Mouse (Mus musculus): ENCODE results near the gene Med31. TPM values are rescaled to one million over a fixed set of nuclear protein-coding genes. Genes with fewer than 3 reads are reported as not detected.

Gene Med31
- total and polyA plus RNA-seq, 2 experiments from 2014 or later: 24.1 to 43.9 TPM

DNA sequence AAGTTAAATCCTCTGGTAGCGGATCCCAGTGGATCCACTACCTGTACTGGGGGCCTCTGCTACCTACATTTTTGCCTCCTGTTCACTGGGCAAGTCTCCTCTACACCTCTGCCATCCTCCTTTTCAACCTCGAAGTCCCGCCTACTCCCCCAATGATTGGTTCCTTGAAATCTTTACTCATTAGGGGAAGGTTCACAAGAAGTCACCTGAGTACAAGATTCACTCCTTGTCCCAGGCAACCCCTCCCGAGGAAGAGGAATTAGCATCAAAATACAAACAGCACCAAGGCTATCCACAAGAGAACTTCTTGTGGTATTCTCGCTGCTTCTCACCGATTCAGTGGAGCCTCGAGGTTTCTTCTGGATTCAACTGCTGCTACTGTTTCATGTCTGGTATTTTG lies 16.7 kb upstream of the Med31 start:
- H3K4me3 ChIP-seq (ENCODE audit: low read depth, low read length): no peak overlapping the region
- H3K27me3 ChIP-seq (ENCODE audit: insufficient read depth, low read length): no peaks in the 10 kb centered on the region
- ATAC-seq (no peak), DNase-seq (no peak)
- H3K4me1 ChIP-seq (ENCODE audit: insufficient read depth): no peaks in the 10 kb centered on the region
- H3K9ac ChIP-seq: no peak overlapping the region
- no peak overlapping the region for H3K4me2 ChIP-seq (ENCODE audit: low read depth)
- H3K27ac ChIP-seq (ENCODE audit: low read depth, low read length): no peak overlapping the region
- no peaks in the 10 kb centered on the region for H3K36me3 ChIP-seq (ENCODE audit: insufficient read depth)
- no peaks in the 10 kb centered on the region for H3K9me3 ChIP-seq (ENCODE audit: low read length)
- no peak for TF ChIP-seq CTCF (IDR thresholded peaks at IDR 0.05; ENCODE audit: low read depth)
- WGBS: 85% methylated on average over 7 of the region's 7 CpGs

DNA sequence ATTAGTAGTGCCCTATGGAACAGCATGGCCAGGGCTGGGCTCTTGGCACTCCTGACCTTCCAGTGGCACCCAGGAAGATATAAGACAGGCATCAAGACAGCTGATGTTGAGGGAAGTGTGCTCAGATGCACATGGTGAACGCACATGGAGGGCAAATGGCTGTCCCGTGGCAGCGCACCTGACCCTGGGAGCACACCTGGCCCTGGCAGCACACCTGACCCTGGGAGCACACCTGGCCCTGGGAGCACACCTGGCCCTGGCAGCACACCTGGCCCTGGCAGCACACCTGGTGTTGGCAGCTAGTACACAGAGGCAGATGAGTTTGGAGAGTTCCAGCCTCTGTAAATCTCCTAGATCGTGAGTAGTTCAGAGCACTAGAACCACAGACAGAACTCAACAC lies 13.1 kb upstream of the Med31 start:
- TF ChIP-seq CTCF (IDR thresholded peaks at IDR 0.05; ENCODE audit: low read depth): no peak
- WGBS: 96% methylated on average over 4 of the region's 4 CpGs
- H3K27me3 ChIP-seq (ENCODE audit: insufficient read depth, low read length): no peaks in the 10 kb centered on the region

DNA sequence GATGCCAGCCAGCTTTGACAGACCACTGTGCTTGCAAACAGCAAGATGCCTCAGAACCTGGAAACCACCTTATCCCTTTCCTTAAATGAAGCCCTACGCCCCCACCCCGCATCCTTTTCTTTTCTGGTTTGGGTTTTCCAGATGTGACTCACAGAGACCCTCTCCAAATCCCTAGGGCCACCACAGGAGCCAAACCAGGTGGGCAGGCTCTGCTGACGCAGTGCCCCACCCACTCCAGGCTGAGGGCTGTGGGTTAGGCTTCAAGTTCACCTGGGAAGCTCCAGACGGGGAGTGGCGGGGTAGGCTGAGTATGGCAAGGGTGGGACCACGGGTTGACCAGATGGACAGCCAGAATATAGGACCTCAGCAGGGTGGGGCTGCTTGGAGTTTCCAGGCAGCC lies 11.5 kb upstream of the Med31 start:
- Histone ChIP-seq H3K9ac (no peak overlapping the region), H3K27me3 (ENCODE audit: insufficient read depth, low read length) (no peaks in the 10 kb centered on the region), H3K4me1 (ENCODE audit: insufficient read depth) (no peaks in the 10 kb centered on the region), H3K27ac (ENCODE audit: low read depth, low read length) (no peak overlapping the region), H3K4me3 (ENCODE audit: low read depth, low read length) (no peak overlapping the region), H3K36me3 (ENCODE audit: insufficient read depth) (no peaks in the 10 kb centered on the region), H3K4me2 (ENCODE audit: low read depth) (no peak overlapping the region), H3K9me3 (ENCODE audit: low read length) (no peaks in the 10 kb centered on the region)
- ATAC-seq (no peak), DNase-seq (no peak)
- WGBS: 88% methylated on average over 6 of the region's 6 CpGs
- no peak for TF ChIP-seq CTCF (IDR thresholded peaks at IDR 0.05; ENCODE audit: low read depth)

More for the DNA sequence above, 13.1 kb upstream of the Med31 start:
- ATAC-seq (no peak), DNase-seq (no peak)
- Histone ChIP-seq H3K27ac (ENCODE audit: low read depth, low read length) (no peak overlapping the region), H3K9ac (no peak overlapping the region), H3K36me3 (ENCODE audit: insufficient read depth) (no peaks in the 10 kb centered on the region), H3K9me3 (ENCODE audit: low read length) (no peaks in the 10 kb centered on the region), H3K4me1 (ENCODE audit: insufficient read depth) (no peaks in the 10 kb centered on the region), H3K4me3 (ENCODE audit: low read depth, low read length) (no peak overlapping the region), H3K4me2 (ENCODE audit: low read depth) (no peak overlapping the region)

DNA sequence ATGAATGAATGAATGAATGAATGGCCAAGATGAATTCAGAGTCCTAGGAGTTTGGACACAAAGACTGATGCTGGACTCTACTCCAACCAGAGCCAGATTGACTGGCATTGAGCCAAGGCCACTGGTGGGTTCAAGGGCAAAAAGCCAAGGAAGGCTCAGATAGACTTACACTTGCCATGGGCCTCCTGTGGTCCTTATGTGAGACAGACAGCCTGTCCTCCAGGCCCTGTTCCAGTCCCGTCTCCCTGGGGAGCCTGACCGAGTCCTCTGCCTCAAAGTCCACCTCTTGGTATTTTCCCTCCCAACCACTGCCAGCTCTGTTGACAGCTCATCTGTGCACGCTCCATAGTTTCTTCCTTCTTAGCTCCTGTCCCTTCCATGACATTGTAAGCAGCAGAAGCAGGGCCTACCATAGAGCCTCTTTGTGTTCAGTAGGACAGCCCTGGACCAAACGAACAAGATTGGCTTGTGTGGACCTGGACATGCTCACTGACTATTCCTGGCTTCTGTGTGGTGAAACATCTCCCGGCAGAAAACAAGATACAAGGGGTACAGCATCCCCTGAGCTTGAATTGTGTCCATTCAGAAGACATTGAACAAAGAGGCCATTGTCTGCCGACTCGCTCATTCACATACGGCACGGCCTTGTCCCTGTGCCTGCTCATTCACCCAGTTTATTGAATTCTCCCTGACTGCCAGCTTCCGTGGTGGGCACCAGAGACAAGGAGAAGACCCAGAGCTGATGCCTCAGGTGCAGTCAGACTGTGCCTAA lies 10.8 kb upstream of the Med31 start:
- Histone ChIP-seq H3K4me3 (ENCODE audit: low read depth, low read length) (no peak overlapping the region), H3K9me3 (ENCODE audit: low read length) (no peaks in the 10 kb centered on the region), H3K9ac (no peak overlapping the region), H3K27me3 (ENCODE audit: insufficient read depth, low read length) (no peaks in the 10 kb centered on the region), H3K36me3 (ENCODE audit: insufficient read depth) (no peaks in the 10 kb centered on the region), H3K27ac (ENCODE audit: low read depth, low read length) (no peak overlapping the region), H3K4me2 (ENCODE audit: low read depth) (no peak overlapping the region), H3K4me1 (ENCODE audit: insufficient read depth) (no peaks in the 10 kb centered on the region)
- DNase-seq (no peak), ATAC-seq (peak; percentile 55; the same call in 1 of the 2 replicates)
- no peak for TF ChIP-seq CTCF (IDR thresholded peaks at IDR 0.05; ENCODE audit: low read depth)
- WGBS: 23% methylated on average over 10 of the region's 10 CpGs

DNA sequence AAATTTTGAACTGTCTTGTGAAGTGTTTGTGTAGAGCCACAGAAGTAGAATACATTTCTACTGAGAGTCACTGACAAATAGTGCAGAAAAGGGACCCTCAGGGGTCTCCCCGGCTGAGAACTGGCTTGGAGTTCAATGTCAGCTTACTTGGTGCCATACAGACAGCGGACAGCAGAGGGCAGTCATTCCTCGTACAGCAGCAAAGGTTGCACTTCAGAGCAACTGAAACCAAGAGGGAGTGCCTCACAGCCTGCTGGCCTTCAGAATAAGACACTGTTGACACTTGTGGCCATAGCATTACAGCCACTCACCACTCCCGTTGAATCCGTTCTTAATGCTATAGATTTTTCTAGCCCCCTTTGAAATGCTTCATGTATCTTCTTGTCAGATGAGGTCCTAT lies 9.5 kb upstream of the Med31 start:
- DNase-seq (peak; percentile 82), ATAC-seq (peak; percentile 58)
- 13% methylated on average over 5 of the region's 5 CpGs for WGBS
- peak; percentile 95 for TF ChIP-seq CTCF (IDR thresholded peaks at IDR 0.05; ENCODE audit: low read depth)
- no peak overlapping the region for H3K4me2 ChIP-seq (ENCODE audit: low read depth)
- no peaks in the 10 kb centered on the region for H3K36me3 ChIP-seq (ENCODE audit: insufficient read depth)
- H3K9ac ChIP-seq: no peak overlapping the region
- no peaks in the 10 kb centered on the region for H3K4me1 ChIP-seq (ENCODE audit: insufficient read depth)
- H3K9me3 ChIP-seq (ENCODE audit: low read length): no peaks in the 10 kb centered on the region
- H3K27me3 ChIP-seq (ENCODE audit: insufficient read depth, low read length): no peaks in the 10 kb centered on the region
- H3K4me3 ChIP-seq (ENCODE audit: low read depth, low read length): no peak overlapping the region
- H3K27ac ChIP-seq (ENCODE audit: low read depth, low read length): no peak overlapping the region

DNA sequence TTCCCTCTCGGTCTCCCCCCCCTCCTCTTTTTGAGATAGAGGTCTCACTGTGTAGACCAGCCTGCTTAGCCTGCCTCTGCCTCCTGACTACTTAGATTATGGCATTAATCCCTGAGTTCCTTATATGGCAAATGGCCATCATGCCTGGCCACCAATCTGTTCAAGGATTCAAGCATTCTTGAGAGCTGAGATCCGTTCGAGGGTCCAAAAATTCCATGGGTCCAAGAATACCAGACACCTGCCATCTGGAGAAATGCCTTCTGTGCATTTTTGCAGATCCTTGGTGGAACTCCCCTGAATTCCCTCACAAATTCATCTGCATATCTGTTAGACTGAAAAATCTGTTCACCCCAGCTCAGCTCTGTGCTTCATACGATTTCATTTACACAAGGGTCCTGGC lies 8.0 kb upstream of the Med31 start:
- 57% methylated on average over 4 of the region's 4 CpGs for WGBS
- H3K4me1 ChIP-seq (ENCODE audit: insufficient read depth): no peaks in the 10 kb centered on the region
- no peak overlapping the region for H3K4me3 ChIP-seq (ENCODE audit: low read depth, low read length)
- no peak overlapping the region for H3K27ac ChIP-seq (ENCODE audit: low read depth, low read length)
- H3K27me3 ChIP-seq (ENCODE audit: insufficient read depth, low read length): no peaks in the 10 kb centered on the region
- H3K9me3 ChIP-seq (ENCODE audit: low read length): no peaks in the 10 kb centered on the region
- ATAC-seq (no peak), DNase-seq (no peak)
- no peak overlapping the region for H3K4me2 ChIP-seq (ENCODE audit: low read depth)
- TF ChIP-seq CTCF (IDR thresholded peaks at IDR 0.05; ENCODE audit: low read depth): no peak
- H3K9ac ChIP-seq: no peak overlapping the region
- H3K36me3 ChIP-seq (ENCODE audit: insufficient read depth): no peaks in the 10 kb centered on the region

DNA sequence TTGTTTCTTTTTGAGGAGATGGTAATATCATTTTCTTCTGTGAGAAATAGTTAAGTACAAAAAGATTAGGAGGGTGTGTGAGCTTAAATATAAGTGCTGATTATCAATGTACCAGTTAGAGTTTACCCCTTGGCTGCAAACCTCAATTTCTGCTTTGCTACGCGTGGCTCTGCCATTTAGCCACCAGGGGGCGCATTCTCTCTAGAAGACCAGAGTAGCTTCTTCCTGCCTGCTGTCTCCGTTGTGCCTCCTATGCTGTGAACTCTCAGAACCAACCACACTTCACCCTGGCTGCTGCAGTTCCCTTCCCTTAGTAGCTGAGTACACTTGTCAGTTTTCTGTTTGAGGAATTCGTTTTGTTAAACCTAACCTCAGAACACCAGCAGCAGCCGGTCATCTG lies 5.9 kb upstream of the Med31 start:
- TF ChIP-seq CTCF (IDR thresholded peaks at IDR 0.05; ENCODE audit: low read depth): peak; percentile 93
- no peaks in the 10 kb centered on the region for H3K27me3 ChIP-seq (ENCODE audit: insufficient read depth, low read length)
- no peak overlapping the region for H3K9ac ChIP-seq
- H3K27ac ChIP-seq (ENCODE audit: low read depth, low read length): no peak overlapping the region
- H3K36me3 ChIP-seq (ENCODE audit: insufficient read depth): no peaks in the 10 kb centered on the region
- peak; percentile 86 for DNase-seq
- peaks cover 2% of the 10 kb centered on the region; the same call in 1 of the 2 replicates for H3K4me1 ChIP-seq (ENCODE audit: insufficient read depth)
- peak; percentile 65; the same call in 1 of the 2 replicates for ATAC-seq
- no peaks in the 10 kb centered on the region for H3K9me3 ChIP-seq (ENCODE audit: low read length)
- H3K4me3 ChIP-seq (ENCODE audit: low read depth, low read length): no peak overlapping the region
- WGBS: 16% methylated on average over 6 of the region's 6 CpGs
- no peak overlapping the region for H3K4me2 ChIP-seq (ENCODE audit: low read depth)
